Mouse (Mus musculus): ENCODE data around the gene 4932415D10Rik.

Gene 4932415D10Rik

DNA sequence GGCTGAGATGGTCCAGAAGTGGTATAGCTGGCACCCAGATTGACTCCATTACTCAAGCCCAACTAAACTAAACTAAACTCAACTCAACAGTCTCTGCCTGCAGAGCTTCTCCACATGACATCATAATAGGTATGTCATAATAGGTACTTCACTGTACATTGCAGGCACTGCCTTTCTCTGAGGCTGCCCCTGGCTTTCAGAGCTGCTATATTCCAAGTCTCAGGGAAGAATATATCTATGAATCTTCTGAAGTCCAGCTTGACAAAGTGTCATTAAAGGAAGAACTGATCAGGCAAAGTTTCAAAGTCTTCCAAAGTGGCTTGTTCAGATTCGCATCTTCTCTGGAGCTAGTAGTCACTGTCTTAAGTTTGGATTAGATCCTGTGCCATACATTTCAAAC lies at the start of gene 4932415D10Rik:
TSS of gene 4932415D10Rik (minus strand) at position 101 of the 400 bp plus-strand sequence.
- no peaks in the 10 kb centered on the region for H3K27me3 ChIP-seq (ENCODE audit: control insufficient read depth, insufficient read depth, low read length, poor library complexity, severe bottlenecking)
- no peaks in the 10 kb centered on the region for H3K36me3 ChIP-seq (ENCODE audit: control insufficient read depth, insufficient read depth, low read length, poor library complexity, severe bottlenecking)
- no peak for DNase-seq (ENCODE audit: low read depth, low spot score)

DNA sequence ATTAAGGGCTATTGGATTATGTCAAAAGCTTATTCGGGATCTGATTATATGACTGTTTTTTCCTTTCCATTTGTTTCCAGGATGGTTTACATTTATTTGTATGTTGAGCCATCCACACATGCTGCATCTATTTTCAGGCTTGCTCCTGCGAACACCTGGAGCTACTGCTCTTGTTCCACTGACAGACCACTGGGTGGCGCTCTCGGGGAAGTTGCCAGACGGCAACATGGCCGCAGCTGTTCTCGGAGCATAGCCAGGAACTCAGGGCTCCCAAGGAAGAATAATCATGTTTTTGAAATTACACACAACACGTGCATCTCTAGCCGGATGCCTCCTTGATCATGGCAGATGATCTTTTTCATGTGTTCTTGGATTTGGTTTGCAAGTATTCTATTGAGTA lies 45.5 kb upstream of the 4932415D10Rik start:
- DNase-seq (ENCODE audit: low read depth, low spot score): no peak
- no peaks in the 10 kb centered on the region for H3K36me3 ChIP-seq (ENCODE audit: control insufficient read depth, insufficient read depth, low read length, poor library complexity, severe bottlenecking)
- H3K27me3 ChIP-seq (ENCODE audit: control insufficient read depth, insufficient read depth, low read length, poor library complexity, severe bottlenecking): no peaks in the 10 kb centered on the region

DNA sequence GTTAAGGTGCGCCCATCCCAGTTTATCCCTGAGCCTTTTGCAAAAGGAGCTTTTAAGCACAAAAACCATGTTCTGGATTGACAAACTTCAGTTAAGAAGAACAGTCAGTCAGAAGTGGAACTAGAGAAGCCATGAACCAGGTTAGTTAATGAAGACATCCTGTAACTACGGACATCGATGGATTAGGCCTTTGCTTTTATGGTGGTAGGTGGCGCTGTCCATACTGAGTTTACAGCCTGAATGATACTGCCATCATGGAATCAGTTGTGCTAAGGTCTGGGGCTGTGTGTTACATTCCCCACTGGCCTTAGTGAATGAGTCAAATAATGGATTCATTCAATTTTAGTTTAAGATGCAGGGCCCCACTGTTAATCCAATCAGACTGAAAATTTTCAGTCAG lies 39.0 kb upstream of the 4932415D10Rik start:
- Histone ChIP-seq H3K36me3 (ENCODE audit: control insufficient read depth, insufficient read depth, low read length, poor library complexity, severe bottlenecking) (no peaks in the 10 kb centered on the region), H3K27me3 (ENCODE audit: control insufficient read depth, insufficient read depth, low read length, poor library complexity, severe bottlenecking) (no peaks in the 10 kb centered on the region)
- no peak for DNase-seq (ENCODE audit: low read depth, low spot score)

DNA sequence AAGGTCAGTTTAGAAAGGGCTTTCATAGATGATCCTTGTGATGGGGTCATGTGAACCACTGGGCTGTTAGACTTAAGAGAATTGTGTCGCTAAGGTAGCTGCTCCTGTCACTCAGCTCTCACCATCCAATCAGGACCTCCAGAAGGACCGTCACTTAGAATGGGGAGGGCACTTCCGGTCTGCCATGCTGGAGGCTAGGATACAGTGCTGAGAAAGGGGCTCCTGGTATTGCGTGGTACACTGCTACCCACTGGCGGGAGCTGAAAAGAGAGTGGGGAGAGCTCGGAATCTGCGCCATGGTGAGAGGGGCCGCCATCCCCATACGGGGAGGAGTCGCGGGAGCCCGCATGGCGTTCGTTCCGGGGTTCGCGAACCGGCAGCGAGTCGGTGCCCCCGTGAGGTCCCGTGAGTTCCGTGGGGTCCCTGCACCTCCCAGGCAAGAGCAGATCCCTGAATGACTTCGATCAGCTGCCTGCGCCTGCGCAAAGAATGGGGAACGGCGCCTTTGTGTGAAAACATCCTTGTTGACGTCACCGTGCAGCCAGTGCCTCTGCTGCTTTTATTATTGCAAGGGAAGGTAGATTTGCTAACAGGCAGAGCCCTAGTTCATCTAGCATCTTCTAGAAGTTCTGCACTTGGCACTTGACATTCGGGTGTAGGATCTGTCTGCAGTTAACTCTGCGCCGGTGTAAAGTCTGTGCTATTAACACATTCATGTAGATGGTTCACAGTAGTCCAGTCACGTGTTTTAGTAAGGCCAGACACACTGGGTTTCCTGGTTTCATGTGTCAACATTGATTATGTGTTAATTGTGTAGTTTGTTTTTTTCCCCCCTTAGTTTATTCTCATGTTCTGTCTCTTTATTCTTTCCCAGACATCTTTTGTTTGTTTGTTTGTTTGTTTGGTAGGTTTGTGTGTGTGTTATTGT lies 38.0 kb upstream of the 4932415D10Rik start, which contains the start of gene Gm4924:
TSS of gene Gm4924 (plus strand) at position 173 of the 928 bp plus-strand sequence.
- peak; percentile 88 for DNase-seq (ENCODE audit: low read depth, low spot score)
- H3K27me3 ChIP-seq (ENCODE audit: control insufficient read depth, insufficient read depth, low read length, poor library complexity, severe bottlenecking): no peaks in the 10 kb centered on the region

DNA sequence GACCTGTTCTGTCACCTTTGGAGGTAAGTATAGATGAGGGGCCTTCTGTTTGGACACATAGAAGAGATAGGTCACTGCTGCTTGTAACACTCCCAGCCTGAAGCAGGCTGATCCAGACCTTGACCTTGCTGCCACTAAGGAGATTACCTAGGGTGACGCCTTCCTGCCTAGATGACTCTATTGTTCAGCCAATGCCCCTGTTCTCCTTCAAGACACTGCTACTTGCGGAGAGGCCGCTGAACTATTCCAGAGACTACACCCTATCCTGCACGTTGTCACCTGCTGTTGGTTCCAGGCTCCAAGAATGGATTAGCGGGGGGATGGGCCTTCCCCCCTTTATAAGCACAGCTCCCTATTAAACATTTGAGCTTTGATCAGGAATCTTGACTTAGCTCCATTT lies 13.4 kb upstream of the 4932415D10Rik start:
- H3K27me3 ChIP-seq (ENCODE audit: control insufficient read depth, insufficient read depth, low read length, poor library complexity, severe bottlenecking): no peaks in the 10 kb centered on the region
- no peaks in the 10 kb centered on the region for H3K36me3 ChIP-seq (ENCODE audit: control insufficient read depth, insufficient read depth, low read length, poor library complexity, severe bottlenecking)
- no peak for DNase-seq (ENCODE audit: low read depth, low spot score)

More for the DNA sequence above, 38.0 kb upstream of the 4932415D10Rik start, which contains the start of gene Gm4924:
- H3K36me3 ChIP-seq (ENCODE audit: control insufficient read depth, insufficient read depth, low read length, poor library complexity, severe bottlenecking): no peaks in the 10 kb centered on the region

DNA sequence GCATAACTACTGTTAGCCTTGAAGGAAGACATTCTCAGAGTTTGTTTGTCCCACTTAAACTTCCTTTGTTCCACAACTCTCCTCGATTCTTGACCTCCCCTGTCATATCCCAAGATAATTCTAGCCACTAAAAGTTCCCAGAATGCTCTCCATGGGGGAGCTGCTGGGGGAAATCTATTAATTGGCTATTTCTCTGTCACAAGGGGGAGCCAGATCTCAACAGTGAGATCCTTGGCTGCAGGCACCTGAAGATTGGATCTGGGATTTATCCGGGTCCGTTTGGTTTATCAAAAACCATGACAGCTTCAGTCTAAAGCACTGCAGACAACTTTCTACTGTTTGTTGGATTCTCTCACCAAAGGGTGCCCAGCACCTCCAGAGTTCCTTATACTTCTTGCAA lies 3.8 kb upstream of the 4932415D10Rik start:
- no peak for DNase-seq (ENCODE audit: low read depth, low spot score)

DNA sequence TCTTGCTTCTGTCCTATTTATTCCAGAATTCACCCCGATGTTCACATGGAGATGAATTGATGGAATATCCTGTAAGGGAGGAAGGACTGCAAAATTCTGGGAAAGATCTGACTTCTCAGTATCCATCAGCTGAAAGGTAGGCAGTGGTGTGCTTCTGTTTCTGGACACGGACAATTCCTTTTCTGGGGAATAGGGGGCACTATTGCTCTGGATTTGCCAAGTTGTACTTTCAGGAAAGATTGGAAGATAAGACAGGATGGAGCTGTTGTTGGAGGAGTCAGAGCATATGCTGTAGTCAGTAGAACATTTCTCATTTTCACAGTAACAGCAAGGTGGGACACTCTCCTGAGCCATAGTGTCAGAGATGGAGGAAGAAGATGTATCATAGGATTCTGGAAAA lies 19.9 kb downstream of the 4932415D10Rik start:
- no peak for DNase-seq (ENCODE audit: low read depth, low spot score)
- H3K36me3 ChIP-seq (ENCODE audit: control insufficient read depth, insufficient read depth, low read length, poor library complexity, severe bottlenecking): no peaks in the 10 kb centered on the region
- H3K27me3 ChIP-seq (ENCODE audit: control insufficient read depth, insufficient read depth, low read length, poor library complexity, severe bottlenecking): no peaks in the 10 kb centered on the region

More for the DNA sequence above, 3.8 kb upstream of the 4932415D10Rik start:
- Histone ChIP-seq H3K36me3 (ENCODE audit: control insufficient read depth, insufficient read depth, low read length, poor library complexity, severe bottlenecking) (no peaks in the 10 kb centered on the region), H3K27me3 (ENCODE audit: control insufficient read depth, insufficient read depth, low read length, poor library complexity, severe bottlenecking) (no peaks in the 10 kb centered on the region)

DNA sequence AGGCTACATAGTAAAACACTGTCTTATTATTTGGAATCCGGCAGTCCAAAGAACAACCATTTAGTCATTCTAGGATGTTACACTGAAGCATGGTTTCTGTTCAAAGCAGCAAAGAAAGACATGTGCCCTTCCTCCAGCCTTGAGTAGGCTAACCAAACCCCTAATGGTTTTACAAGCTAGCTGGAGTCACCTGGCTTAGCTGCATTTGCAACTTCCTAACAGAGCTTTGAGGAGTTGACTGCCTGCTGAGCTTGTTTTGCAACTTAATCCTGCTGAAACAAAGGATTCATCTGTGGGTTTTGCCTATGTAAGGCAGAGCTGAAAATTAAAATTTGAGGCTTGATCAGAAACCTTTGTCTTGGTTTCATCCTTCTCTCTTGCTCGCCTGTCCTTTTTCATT lies 59.1 kb downstream of the 4932415D10Rik start:
- no peaks in the 10 kb centered on the region for H3K36me3 ChIP-seq (ENCODE audit: control insufficient read depth, insufficient read depth, low read length, poor library complexity, severe bottlenecking)
- no peak for DNase-seq (ENCODE audit: low read depth, low spot score)
- H3K27me3 ChIP-seq (ENCODE audit: control insufficient read depth, insufficient read depth, low read length, poor library complexity, severe bottlenecking): no peaks in the 10 kb centered on the region

DNA sequence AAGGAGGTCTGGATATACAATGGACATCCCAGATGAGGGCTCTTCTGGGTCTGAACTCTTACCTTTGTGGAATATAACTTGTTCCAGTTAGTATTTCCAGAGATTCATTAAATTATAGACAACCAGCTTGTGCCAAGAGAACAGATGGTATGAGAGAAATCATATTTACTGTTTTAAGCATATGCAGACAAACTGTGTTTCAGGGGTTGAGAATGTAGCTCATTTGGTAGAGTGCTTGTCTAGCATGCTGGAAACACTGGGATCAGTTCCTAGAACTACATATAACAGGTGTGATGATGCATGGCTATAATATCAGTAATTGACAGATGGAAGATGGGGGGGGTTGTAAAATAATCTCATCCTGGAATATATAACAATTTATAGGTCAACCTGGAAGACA lies 71.4 kb downstream of the 4932415D10Rik start:
- no peak for DNase-seq (ENCODE audit: low read depth, low spot score)
- no peaks in the 10 kb centered on the region for H3K27me3 ChIP-seq (ENCODE audit: control insufficient read depth, insufficient read depth, low read length, poor library complexity, severe bottlenecking)
- H3K36me3 ChIP-seq (ENCODE audit: control insufficient read depth, insufficient read depth, low read length, poor library complexity, severe bottlenecking): no peaks in the 10 kb centered on the region

DNA sequence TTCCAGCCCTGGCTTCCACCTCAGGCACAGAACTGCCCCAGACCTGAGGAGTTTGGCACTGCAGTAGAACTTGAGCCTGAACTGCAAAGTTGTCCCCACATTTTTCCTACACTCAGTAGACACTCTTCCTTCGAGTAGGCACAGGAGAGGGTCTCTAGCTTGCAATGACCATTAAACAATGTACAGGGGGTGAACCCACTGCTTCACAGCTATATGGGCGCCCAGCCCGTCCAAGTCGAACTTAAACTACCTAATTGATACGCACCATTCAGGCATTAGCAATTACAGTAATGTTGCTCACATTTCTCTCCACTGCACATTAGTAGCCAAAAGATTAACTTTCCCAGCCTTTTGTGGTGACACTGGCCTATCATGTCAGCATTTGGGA lies 75.0 kb downstream of the 4932415D10Rik start:
- no peak for DNase-seq (ENCODE audit: low read depth, low spot score)
- Histone ChIP-seq H3K36me3 (ENCODE audit: control insufficient read depth, insufficient read depth, low read length, poor library complexity, severe bottlenecking) (no peaks in the 10 kb centered on the region), H3K27me3 (ENCODE audit: control insufficient read depth, insufficient read depth, low read length, poor library complexity, severe bottlenecking) (no peaks in the 10 kb centered on the region)

DNA sequence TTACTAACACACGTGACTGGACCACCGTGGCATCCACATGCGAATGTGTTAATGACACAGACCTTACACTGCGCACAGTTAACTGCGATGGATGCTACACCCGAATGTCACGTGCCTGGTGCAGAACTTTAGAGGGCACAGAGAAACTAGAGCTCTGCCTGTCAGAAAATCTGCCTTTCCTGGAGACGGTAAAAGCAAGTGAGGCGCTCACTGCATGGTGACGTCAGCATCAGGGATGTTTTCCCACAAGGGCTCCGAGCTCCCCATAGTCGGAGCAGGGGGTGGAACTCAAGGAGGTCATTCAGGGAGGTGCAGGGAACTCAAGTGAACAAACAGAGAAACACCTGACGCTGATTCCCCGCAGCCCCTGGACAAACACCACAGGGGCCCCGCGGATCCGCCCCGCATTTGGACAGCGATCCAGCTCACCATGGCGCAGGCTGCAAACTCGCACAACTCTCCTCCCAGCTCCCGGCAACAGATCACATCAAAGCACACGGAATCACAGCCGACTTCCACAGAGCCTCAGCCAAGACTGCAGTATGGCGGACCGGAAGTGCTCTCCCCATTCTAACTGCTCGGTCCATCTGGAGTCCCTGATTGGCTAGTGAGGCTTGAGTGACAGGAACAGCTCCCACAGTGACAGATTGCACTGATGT lies 75.5 kb downstream of the 4932415D10Rik start, which contains the start of gene Zfp938:
TSS of gene Zfp938 (minus strand) at position 539 of the 659 bp plus-strand sequence.
- DNase-seq (ENCODE audit: low read depth, low spot score): peak; percentile 87
- no peaks in the 10 kb centered on the region for H3K27me3 ChIP-seq (ENCODE audit: control insufficient read depth, insufficient read depth, low read length, poor library complexity, severe bottlenecking)

More for the DNA sequence above, 75.5 kb downstream of the 4932415D10Rik start, which contains the start of gene Zfp938:
- no peaks in the 10 kb centered on the region for H3K36me3 ChIP-seq (ENCODE audit: control insufficient read depth, insufficient read depth, low read length, poor library complexity, severe bottlenecking)

Measured in splenic B cell, adult 2 months (primary cell).